Mouse (Mus musculus) heart, postnatal 0 days (tissue): ENCODE measurements around the gene Tenm3.

Source experiments
- CTCF ChIP-seq: IDR thresholded peaks from 2 replicates; pipeline ENCODE4 v1.5.1; 2016; ENCODE audit warnings: antibody characterized with exemption, control low read depth, low read depth
- EP300 ChIP-seq: IDR thresholded peaks from 2 replicates; pipeline ENCODE4 v1.6.1; 2016; ENCODE audit warnings: antibody characterized with exemption, low read depth

DNA sequence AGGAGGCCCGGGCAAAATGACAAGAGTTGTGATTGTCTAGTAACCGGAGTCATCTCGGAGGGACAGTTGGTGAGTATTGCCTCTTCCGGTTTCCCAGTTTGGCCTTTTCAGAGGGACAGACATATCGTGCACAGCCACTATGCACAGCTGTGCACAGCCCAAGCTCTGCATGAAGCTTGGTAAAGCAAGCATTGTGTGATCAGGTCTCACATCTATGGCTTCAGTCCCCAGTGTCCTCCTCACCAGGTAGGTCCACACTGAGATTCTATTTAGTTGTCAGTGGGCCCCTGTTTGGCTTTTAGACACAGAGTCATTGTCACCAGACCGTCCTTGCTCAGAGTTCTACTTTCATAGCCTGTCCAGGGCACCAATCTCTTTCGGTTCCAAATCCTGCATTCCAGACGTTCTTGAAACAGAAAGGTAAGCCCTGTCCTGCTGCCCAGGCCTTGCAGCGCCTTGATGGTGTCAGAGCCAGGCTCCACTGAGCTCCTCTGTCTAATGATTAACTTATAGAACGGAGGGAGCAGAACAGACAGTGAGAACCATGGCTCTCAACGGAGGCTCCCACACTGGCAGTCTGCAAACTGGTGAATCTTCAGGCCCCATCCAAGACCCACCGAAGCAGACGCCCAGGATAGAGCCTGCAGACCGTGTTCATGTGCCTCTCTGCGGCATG is 240.4 kb downstream of the Tenm3 start:
- no peak for TF ChIP-seq EP300
- no peak for TF ChIP-seq CTCF
